Mouse (Mus musculus) small intestine, adult 2 months (tissue): ENCODE results near the gene Gnai2. TPM values are rescaled to one million over a fixed set of nuclear protein-coding genes. Genes with fewer than 3 reads are reported as not detected.
A peak's percentile ranks its signal among the peaks of the same experiment; 100 is the strongest.

Source experiments
- H3K27ac ChIP-seq: fragments of 200-500 bp; 2 replicates; pipeline ENCODE4 v1.5.1; 2012; ENCODE audit warnings: low read depth, low read length, control low read depth, inconsistent platforms; ENCODE audit not compliant: insufficient read depth
- H3K27me3 ChIP-seq: fragments of 200-500 bp; 2 replicates; pipeline ENCODE4 v1.6.1; 2012; ENCODE audit warnings: mild to moderate bottlenecking, moderate library complexity, low read length, inconsistent platforms; ENCODE audit not compliant: control insufficient read depth, insufficient read depth
- H3K36me3 ChIP-seq: fragments of 200-500 bp; 2 replicates; pipeline ENCODE4 v1.6.1; 2012; ENCODE audit warnings: mild to moderate bottlenecking, low read length, control low read depth, inconsistent platforms; ENCODE audit not compliant: control insufficient read depth, insufficient read depth
- H3K4me1 ChIP-seq: fragments of 200-500 bp; 2 replicates; pipeline ENCODE4 v1.6.1; 2012; ENCODE audit warnings: low read length, inconsistent platforms, mixed read lengths; ENCODE audit not compliant: control insufficient read depth, insufficient read depth, insufficient read length
- H3K4me3 ChIP-seq: fragments of 200-500 bp; 2 replicates; pipeline ENCODE4 v1.5.1; 2012; ENCODE audit warnings: low read depth, mild to moderate bottlenecking, control low read depth, inconsistent platforms, low read length, moderate library complexity
- CTCF ChIP-seq: fragments of 200-500 bp; IDR thresholded peaks from 2 replicates; pipeline ENCODE4 v1.5.1; 2012; ENCODE audit warnings: low read depth, mild to moderate bottlenecking, control low read depth, inconsistent platforms, low read length, moderate library complexity, mixed read lengths; ENCODE audit not compliant: insufficient replicate concordance, insufficient read length; ENCODE audit errors: extremely low read depth
- POLR2A ChIP-seq: fragments of 200-500 bp; IDR thresholded peaks from 2 replicates; pipeline ENCODE4 v1.6.1; 2012; ENCODE audit warnings: low read depth, mild to moderate bottlenecking, control low read depth, inconsistent platforms, low read length, moderate library complexity
- WGBS: fragments of 180-500 bp; shearing (Covaris S2); methylation state at CpG from one replicate; pipeline ENCODE4 v1.1.7; 2018; 5-methylcytosine and 5-hydroxymethylcytosine counted together
- polyA plus RNA-seq: library from polyadenylated mRNA; depleted of rRNA; stranded (reverse); fragments of >200 nt; gene quantifications from 2 replicates; pipeline ENCODE4 v1.2.3, GENCODE M21; 2012

Gene Gnai2
- polyA plus RNA-seq, 1 experiment = 501 TPM

DNA sequence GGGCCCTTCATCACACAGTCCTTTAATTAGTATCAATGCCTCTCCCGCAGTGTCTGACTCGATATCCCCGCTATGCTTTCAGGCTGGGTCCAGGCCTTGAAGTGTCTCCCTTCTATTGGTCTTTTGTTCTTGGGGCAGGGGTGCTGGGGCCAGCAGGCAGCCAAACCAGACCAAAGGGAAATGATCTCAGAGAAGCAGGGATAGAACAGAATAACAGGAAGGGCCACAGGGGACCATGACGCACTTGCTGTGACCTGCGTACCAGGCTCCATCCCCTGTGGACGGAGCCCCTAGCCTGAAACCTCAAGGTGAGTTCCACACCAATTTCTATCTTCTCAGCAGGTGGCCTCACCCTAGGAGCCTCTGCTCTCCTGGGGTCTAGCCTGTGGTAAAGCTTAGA, 17.1 kb downstream of the Gnai2 start:
- Histone ChIP-seq H3K36me3 (peaks cover 56% of the 10 kb centered on the region), H3K4me1 (peaks cover 28% of the 10 kb centered on the region), H3K27ac (peak overlapping the region; percentile 90), H3K4me3 (no peak overlapping the region), H3K27me3 (no peaks in the 10 kb centered on the region)
- 86% methylated on average over 6 of the region's 6 CpGs for WGBS
- TF ChIP-seq POLR2A (no peak), CTCF (no peak)

DNA sequence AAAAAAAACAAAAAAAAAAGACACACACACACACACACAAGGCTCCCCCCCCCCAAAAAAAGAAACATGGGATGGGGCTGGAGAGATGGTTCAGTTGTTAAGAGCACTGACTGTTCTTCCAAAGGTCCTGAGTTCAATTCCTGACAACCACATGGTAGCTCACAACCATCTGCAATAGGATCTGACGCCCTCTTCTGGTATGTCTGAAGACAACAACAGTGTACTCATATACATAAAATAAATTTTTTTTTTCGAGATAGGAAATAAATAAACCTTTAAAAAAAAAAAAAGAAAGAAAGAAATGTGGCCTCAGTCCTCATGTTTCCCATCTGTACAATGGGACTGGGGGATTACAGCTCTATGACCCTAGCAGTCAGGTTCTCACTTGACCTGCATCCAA, 17.7 kb downstream of the Gnai2 start:
- Histone ChIP-seq H3K27ac (no peak overlapping the region), H3K4me3 (no peak overlapping the region), H3K4me1 (peaks cover 28% of the 10 kb centered on the region), H3K36me3 (peaks cover 56% of the 10 kb centered on the region), H3K27me3 (no peaks in the 10 kb centered on the region)
- 65% methylated on average over 2 of the region's 2 CpGs for WGBS
- no peak for TF ChIP-seq CTCF
- TF ChIP-seq POLR2A = no peak

DNA sequence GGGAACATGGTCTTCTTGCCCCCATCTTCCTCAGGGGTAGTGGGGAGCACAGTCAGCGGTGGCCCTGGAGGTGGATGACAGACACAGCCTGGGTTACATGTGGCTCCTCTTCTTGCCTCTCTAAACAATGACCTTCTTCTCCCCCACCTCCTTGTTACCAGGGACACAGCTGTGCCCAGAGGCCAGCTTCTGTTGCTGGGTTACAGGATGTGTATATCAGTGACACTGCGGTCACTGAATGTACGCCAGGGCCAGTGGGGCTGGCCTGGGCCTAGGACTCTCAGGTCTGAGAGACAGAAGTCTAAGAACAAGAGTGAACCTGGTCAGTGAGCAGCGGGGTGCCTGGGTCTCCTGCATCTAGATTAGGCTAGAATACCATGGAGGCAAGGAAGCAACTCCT, 20.1 kb downstream of the Gnai2 start:
- H3K27ac ChIP-seq = no peak overlapping the region
- 85% methylated on average over 4 of the region's 4 CpGs for WGBS
- TF ChIP-seq POLR2A = no peak
- no peak for TF ChIP-seq CTCF

GRCm38 (mm10) chr9:107612945-107613569, 22.1 kb downstream of the Gnai2 start:
- H3K4me3 ChIP-seq = peak overlapping the region; percentile 23
- H3K27me3 ChIP-seq = no peaks in the 10 kb centered on the region
- peak overlapping the region; percentile 80 for H3K27ac ChIP-seq
- WGBS = 3% methylated on average over 12 of the region's 12 CpGs
- peaks cover 34% of the 10 kb centered on the region for H3K36me3 ChIP-seq
- peaks cover 21% of the 10 kb centered on the region for H3K4me1 ChIP-seq
- TF ChIP-seq POLR2A = 0 out of 2 replicates have a peak, but pooled peaks have one; percentile 0
- TF ChIP-seq CTCF = no peak

More for the DNA sequence above, 20.1 kb downstream of the Gnai2 start:
- H3K4me1 ChIP-seq = peaks cover 30% of the 10 kb centered on the region
- H3K27me3 ChIP-seq = no peaks in the 10 kb centered on the region
- H3K4me3 ChIP-seq = no peak overlapping the region
- H3K36me3 ChIP-seq = peaks cover 53% of the 10 kb centered on the region

- Histone ChIP-seq H3K4me3 (peak overlapping the region; percentile 44), H3K27ac (peak overlapping the region; percentile 91), H3K4me1 (peaks cover 24% of the 10 kb centered on the region), H3K36me3 (peaks cover 29% of the 10 kb centered on the region), H3K27me3 (no peaks in the 10 kb centered on the region)
- TF ChIP-seq POLR2A = peak; percentile 66; the same call in 1 of the 2 replicates
- peak; percentile 94 for TF ChIP-seq CTCF
- whole genome bisulfite sequencing = 2% methylated on average over 48 of the region's 48 CpGs
Measured at GRCm38 (mm10) chr9:107612191-107612944, 22.8 kb downstream of the Gnai2 start.

GRCm38 (mm10) chr9:107611456-107612190, 23.5 kb downstream of the Gnai2 start:
- 43% methylated on average over 6 of the region's 6 CpGs for WGBS
- Histone ChIP-seq H3K36me3 (peaks cover 25% of the 10 kb centered on the region), H3K27ac (peak overlapping the region; percentile 91), H3K4me1 (peaks cover 30% of the 10 kb centered on the region), H3K4me3 (peak overlapping the region; percentile 44), H3K27me3 (no peaks in the 10 kb centered on the region)
- TF ChIP-seq CTCF (no peak), POLR2A (no peak)

GRCm38 (mm10) chr9:107609433-107609830, 25.7 kb downstream of the Gnai2 start:
- Histone ChIP-seq H3K27ac (no peak overlapping the region), H3K4me3 (no peak overlapping the region), H3K27me3 (no peaks in the 10 kb centered on the region), H3K4me1 (peaks cover 36% of the 10 kb centered on the region), H3K36me3 (peaks cover 4% of the 10 kb centered on the region)
- TF ChIP-seq CTCF (no peak), POLR2A (no peak)
- WGBS = 77% methylated on average over 4 of the region's 4 CpGs
